Mouse (Mus musculus): ENCODE measurements around the gene Ell3.
"Not testable (repeated sequence)": the region's sequence is repeated elsewhere in the genome, so short reads cannot be mapped to it uniquely, and the experiment has no call there.

Gene Ell3

DNA sequence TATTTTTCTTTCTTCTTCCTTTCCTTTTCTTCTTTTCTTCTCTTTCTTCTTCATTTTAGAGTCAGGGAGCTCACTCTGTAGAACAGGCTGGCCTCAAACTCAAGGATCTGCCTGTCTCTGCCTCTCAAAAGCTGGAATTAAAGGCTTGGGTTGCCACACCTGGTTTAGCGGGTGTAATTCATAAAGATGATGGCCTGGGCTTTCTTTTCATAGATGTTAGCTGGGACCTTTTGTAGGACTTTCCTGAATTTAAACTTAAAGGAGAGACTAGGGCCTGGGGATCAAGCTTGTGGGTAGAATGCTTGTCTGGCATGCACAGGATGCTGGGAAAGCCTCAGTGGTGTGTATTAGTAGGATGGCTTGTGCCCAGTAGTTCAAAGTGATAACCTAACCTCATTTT lies at the start of gene Ell3:
TSS of gene Ell3 (minus strand) at position 101 of the 400 bp plus-strand sequence.
- DNase-seq (ENCODE audit: extremely low spot score, low spot score) = no peak

- not testable (repeated sequence) for DNase-seq (ENCODE audit: extremely low spot score, low spot score)
These were observed 40.3 kb upstream of the Ell3 start for GRCm38 (mm10) chr2:121484403-121484802.

DNA sequence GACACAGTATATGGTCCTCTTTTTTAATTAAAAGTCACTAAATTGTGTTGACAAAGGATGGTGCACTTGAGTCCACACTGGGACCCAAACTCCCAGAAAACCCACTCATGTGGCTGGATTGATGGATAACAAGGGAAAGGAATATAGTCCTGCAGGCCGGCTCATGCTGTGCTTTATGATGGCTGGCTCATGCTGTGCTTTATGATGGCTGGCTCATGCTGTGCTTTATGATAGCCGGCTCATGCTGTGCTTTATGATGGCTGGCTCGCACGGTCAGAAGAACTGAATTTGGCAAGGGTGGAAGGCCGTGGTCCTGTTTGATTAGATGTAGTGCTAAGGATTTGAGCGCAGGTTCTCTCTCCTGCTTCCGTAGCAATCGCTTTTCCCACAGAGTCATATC lies 39.5 kb upstream of the Ell3 start:
- no peak for DNase-seq (ENCODE audit: extremely low spot score, low spot score)

GRCm38 (mm10) chr2:121480916-121481315 lies 36.8 kb upstream of the Ell3 start:
- DNase-seq (ENCODE audit: extremely low spot score, low spot score) = not testable (repeated sequence)

- no peak for DNase-seq (ENCODE audit: extremely low spot score, low spot score)
These were observed 36.4 kb upstream of the Ell3 start for GRCm38 (mm10) chr2:121480498-121480897.

GRCm38 (mm10) chr2:121477491-121478266 lies 33.6 kb upstream of the Ell3 start:
- no peak for DNase-seq (ENCODE audit: extremely low spot score, low spot score)

GRCm38 (mm10) chr2:121475306-121475705 lies 31.2 kb upstream of the Ell3 start:
- DNase-seq (ENCODE audit: extremely low spot score, low spot score) = not testable (repeated sequence)

- DNase-seq (ENCODE audit: extremely low spot score, low spot score) = no peak
These were observed 30.1 kb upstream of the Ell3 start for GRCm38 (mm10) chr2:121474180-121474535.

DNA sequence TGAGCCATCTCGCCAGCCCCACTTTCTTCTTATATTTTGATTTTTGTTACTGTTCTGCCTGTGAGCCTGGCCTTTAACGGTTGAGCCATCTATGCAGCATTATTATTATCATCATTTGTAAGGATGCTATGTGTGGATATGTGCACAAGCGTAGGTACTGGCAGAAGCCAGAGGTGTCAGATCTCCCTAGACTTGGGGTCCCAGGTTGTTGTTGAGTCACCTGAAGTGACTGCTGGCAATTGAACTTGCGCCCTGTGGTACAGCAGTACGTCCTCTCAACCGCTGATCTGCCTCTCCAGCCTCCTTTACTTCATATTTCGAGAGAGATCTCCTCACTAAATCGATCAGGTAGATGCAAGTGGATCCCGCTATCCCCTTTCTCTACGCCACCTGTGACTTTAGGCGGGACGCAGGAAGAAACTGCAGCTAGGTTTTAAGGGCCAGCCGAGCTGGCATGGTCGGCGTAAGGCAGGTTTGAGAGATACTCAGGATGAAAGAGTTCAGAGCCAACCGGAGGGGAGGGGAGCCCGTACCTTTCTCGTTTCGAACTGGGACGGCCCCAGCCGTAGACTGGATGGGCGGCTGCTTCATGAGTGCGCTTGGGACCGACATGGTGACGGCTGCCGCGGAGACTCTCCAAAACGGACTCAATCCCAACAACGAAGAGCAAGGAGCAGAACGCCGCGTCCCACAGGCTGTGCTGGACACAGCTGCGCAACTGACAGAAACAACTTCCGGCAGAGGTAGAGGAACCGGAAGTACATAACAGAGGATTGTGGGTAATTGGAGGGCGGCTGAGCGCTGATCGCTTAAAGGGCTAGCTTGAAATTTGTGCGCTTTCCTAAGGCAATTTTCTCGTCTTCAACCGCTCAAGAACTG lies 29.5 kb upstream of the Ell3 start, which contains the start of gene Mfap1b:
TSS of gene Mfap1b (minus strand) at position 767 of the 879 bp plus-strand sequence.
- DNase-seq (ENCODE audit: extremely low spot score, low spot score) = peak; percentile 78

DNA sequence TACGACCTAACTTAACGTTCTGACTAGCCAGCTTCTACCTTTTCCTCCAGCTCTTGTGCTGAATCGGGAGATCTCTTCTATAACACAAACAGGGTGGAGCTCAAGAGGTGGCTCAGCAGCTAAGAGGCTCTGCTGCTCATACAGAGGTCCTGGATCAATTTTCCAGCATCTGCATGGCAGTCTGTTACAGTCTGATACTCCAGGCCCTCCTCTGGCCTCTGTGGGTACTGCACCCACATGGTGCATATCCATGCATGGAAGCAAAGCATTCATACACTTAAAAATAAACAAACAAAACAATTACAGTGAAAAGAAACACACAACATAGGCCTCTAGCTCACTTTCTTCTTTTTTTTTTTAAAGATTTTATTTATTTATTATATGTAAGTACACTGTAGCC lies 28.7 kb upstream of the Ell3 start:
- not testable (repeated sequence) for DNase-seq (ENCODE audit: extremely low spot score, low spot score)

GRCm38 (mm10) chr2:121468982-121469381 lies 24.9 kb upstream of the Ell3 start:
- not testable (repeated sequence) for DNase-seq (ENCODE audit: extremely low spot score, low spot score)

- no peak for DNase-seq (ENCODE audit: extremely low spot score, low spot score)
These were observed 16.0 kb upstream of the Ell3 start for GRCm38 (mm10) chr2:121460071-121460470.

- DNase-seq (ENCODE audit: extremely low spot score, low spot score) = peak; percentile 87
These were observed 12.9 kb upstream of the Ell3 start, which contains the start of gene Serinc4 for GRCm38 (mm10) chr2:121456692-121457642. Serinc4 (minus strand) TSS chr2:121456781.

GRCm38 (mm10) chr2:121455534-121455933 lies 11.5 kb upstream of the Ell3 start:
- DNase-seq (ENCODE audit: extremely low spot score, low spot score) = peak; percentile 6

DNA sequence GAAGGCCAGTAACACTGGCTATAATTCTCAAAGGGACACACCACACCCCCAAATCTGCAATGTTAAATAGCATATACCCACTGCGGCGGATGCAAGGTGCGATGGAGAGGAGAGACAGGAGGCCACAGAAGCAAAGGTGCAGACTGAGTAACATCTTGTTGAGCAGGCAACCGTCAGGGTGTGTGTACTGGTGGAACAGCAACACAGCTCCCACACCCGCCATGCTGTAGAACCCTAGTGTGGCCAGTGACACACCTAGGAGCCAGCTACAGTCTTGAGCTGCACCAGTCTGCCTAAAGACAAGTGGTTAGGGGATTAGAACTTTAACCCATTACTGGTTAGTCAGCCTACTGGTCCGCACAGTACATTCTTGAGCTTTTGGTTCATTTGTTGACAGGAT lies 9.8 kb upstream of the Ell3 start:
- no peak for DNase-seq (ENCODE audit: extremely low spot score, low spot score)

- DNase-seq (ENCODE audit: extremely low spot score, low spot score) = no peak
These were observed 8.9 kb upstream of the Ell3 start, which contains the start of gene Hypk for GRCm38 (mm10) chr2:121452990-121453389. Hypk (plus strand) TSS chr2:121453290.

- no peak for DNase-seq (ENCODE audit: extremely low spot score, low spot score)
These were observed 8.3 kb upstream of the Ell3 start for GRCm38 (mm10) chr2:121452361-121452760.

DNA sequence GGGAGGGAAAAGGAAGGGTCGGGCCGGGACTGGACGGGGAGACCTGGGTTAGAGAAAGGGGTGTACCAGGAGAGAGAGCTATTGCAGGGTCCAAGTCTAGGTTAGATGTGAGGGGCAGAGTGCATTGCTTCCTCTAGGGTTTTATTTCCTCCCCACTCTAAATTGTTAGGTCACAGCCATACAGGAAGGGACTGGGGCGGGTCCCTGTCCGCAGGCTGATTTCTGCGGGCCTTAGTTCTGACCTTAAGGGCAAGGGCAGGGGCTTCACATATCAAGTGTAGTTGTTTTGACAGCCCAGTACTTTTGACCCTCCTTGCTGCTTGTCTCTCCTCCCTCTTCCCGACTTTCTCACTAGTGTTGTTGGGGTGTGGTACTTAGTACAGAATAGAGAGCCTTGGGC lies 6.0 kb upstream of the Ell3 start:
- no peak for DNase-seq (ENCODE audit: extremely low spot score, low spot score)

GRCm38 (mm10) chr2:121449545-121450011 lies 5.5 kb upstream of the Ell3 start:
- no peak for DNase-seq (ENCODE audit: extremely low spot score, low spot score)

- DNase-seq (ENCODE audit: extremely low spot score, low spot score) = peak; percentile 99
These were observed 4.9 kb upstream of the Ell3 start, which contains the start of gene Serf2 for GRCm38 (mm10) chr2:121448739-121449535. Serf2 (plus strand) TSS chr2:121449195.

Measured in neural tube, embryonic 10.5 days (tissue).